Mouse (Mus musculus): Measurements from ENCODE around the gene Castor1. TPM values are rescaled to one million over a fixed set of nuclear protein-coding genes. Genes with fewer than 3 reads are reported as not detected.
"Not testable (repeated sequence)": the region's sequence is repeated elsewhere in the genome, so short reads cannot be mapped to it uniquely, and the experiment has no call there.

Castor1 gene
- total RNA-seq (2021): 1 to 10 TPM; 4.0 to 4.6 TPM
- long read RNA-seq, experiment 1, partial matches to known transcripts: 1 of 6 reads
- long read RNA-seq, experiment 1, other reads (novel, unspliced or antisense): 2 of 6 reads
- long read RNA-seq, experiment 2, partial matches to known transcripts: 0 of 3 reads
- long read RNA-seq, experiment 2, other reads (novel, unspliced or antisense): 0 of 3 reads

GRCm38 (mm10) chr11:4217914-4218629, at the start of gene Castor1:
Castor1 (plus strand) TSS chr11:4218225.
- DNase-seq: peak; percentile 95

- peak in 1 of 2 experiments; percentile 69 for DNase-seq
Measured at GRCm38 (mm10) chr11:4174586-4174985, 43.4 kb upstream of the Castor1 start.

DNA sequence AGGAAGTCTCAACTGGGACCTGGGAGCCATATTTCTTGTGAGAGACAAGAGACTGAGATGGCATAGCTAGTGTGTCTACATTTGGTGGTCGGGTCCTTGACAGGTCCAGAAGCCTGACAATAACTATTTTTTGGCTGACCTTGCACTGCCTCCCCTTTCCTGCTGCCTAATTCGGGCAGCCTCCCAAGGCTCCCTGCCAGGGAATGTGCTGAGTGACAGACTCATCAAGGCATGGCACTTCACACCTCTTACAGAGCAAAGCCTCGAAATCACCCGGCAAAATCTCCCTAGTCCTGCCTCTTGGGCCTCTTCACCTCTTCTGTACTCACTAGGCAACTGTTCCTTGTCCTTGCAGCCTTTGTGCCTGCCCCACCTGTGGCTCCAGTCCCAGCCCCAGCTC, 40.3 kb upstream of the Castor1 start:
- no peak for DNase-seq

- DNase-seq: peak; percentile 36 to 41
Measured at GRCm38 (mm10) chr11:4182061-4182460, 36.0 kb upstream of the Castor1 start.

- DNase-seq: peak in 1 of 2 experiments; percentile 47
Measured at GRCm38 (mm10) chr11:4183511-4183910, 34.5 kb upstream of the Castor1 start.

GRCm38 (mm10) chr11:4184251-4184952, 33.6 kb upstream of the Castor1 start:
- DNase-seq: peak in 1 of 2 experiments; percentile 32

DNA sequence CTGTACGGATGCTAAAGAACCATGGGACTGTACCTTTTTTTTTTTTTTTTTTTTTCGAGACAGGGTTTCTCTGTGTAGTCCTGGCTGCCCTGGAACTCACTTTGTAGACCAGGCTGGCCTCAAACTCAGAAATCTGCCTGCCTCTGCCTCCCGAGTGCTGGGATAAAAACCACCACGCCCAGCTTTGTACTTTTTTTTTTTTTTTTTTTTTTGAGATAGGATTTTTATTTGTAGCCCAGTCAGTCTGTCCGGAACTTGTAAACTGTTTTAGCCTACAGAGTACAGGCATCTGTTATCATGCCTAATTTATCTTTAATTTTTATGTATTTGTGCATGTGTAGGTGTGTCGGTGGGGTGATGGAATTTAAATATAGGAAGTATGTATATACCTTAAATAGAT, 32.5 kb upstream of the Castor1 start:
- DNase-seq: not testable (repeated sequence)

- peak; percentile 99 to 100 for DNase-seq
Measured at GRCm38 (mm10) chr11:4186486-4187317, 31.3 kb upstream of the Castor1 start, which contains the start of gene Tbc1d10a. Tbc1d10a (plus strand) TSS chr11:4186789.

DNA sequence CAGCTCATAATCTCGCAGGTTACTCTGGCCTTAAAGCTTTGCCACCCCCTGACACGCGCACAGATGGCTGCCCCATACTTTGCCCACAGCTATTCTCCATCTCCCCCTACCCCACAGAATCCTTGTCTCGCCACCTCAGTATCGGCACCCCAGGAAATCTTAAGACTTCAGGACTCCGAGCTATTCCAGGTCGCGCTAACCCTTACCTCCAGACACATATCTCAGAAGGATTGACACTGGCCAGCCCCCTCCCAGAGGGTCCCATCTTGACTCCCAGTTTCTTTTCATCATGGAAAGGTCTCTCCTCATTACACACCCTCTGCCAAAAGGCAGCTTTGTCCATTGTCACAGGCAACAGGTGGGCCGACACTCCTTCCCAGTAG, 30.7 kb upstream of the Castor1 start:
- DNase-seq: no peak

DNA sequence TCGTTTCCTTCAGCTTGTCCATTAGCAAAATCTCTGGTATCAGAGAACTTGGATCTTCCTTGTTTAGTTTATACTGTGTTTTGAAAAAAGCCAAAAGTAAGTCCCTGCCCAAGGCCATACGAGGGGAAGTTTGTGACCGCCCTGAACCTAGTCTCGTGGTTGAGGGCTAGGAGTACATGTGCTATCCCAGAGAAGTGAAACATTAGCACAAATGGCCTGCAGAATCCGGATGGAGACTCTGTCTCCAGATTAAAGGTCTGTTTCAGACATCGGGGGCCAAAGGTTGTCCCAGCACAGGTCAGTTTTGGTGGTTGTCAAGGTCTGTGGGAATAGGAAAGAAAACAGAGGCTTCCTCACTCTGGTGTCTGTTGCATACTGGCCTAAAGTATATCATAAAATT, 28.8 kb upstream of the Castor1 start:
- DNase-seq: no peak

GRCm38 (mm10) chr11:4190677-4191076, 27.3 kb upstream of the Castor1 start:
- peak in 1 of 2 experiments; percentile 34 for DNase-seq

GRCm38 (mm10) chr11:4192757-4193156, 25.3 kb upstream of the Castor1 start:
- DNase-seq: no peak

- DNase-seq: no peak
Measured at GRCm38 (mm10) chr11:4193420-4193819, 24.6 kb upstream of the Castor1 start.

- no peak for DNase-seq
Measured at GRCm38 (mm10) chr11:4195597-4196031, 22.4 kb upstream of the Castor1 start.

DNA sequence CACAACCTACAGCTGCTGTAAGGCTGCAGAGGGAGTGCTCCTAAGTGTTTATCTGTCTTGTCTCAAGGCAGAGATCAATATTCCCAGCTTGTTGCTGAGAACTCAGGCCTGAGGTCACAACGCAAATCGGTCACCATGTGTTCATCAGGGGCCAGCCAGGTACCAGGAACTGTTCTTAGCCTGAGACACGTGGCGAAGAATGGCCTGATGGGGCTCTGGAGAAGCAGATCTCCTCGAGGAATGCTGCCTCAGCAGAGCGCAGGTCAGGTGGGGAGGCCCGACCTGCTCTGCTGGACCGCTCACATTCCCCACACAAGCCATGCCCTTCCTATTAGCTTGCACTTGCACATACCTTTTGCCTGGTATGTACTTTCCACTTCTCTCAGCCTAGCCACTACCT, 21.4 kb upstream of the Castor1 start:
- DNase-seq: no peak

DNA sequence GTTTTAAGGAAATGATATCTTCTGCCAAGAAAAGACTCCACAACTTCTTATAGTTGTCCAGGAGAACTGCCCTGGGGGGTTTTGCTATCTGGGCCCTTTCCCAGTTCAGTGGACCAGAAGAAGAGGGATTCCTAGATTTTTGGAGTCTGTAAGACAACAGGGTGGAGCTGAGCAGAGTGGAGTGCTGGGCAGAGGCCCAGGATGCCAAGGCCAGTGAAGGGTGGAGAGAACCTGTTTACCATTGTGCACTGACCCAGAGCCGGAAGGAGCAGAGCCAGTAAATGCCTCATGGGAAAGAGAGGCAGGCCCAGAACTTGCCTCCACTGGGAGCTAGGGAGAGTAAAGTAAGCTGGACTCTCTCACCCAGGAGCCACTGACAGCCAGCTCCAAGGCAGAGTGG, 20.3 kb upstream of the Castor1 start:
- peak; percentile 60 to 69 for DNase-seq

DNA sequence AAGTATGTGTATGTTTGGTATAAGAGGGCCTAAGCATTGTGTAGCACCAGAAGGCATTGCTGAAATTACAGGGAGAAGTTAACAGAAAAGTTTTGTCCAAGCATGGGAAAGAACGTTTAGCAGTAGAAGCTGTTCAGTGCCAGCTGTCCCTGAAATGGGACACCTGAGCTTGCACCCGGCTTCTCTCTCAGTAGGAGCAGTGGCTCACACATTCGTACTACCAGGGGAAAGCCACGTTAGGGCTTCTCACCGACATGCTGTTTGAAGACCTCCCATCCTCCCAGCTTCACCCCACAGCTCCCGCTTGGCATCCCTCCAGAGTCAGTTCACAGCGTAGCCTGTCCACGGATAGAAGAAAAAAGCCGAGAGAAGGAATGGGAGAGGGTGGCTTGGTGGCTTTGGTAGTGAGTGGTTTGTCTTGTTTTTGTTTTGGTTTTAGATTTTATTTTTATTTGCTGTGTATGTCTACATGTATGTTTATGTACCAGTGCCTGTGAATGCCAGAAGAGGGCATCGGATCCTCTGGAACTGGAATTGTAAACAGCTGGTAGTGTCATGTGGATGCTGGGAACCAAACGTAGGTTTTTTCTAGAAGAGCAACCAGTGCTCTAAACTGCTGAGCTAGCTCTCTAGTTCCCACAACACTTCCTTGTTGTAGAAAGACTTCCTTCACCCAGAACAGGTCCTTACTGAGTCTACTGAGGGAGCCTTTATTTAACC, 15.9 kb upstream of the Castor1 start:
- DNase-seq: no peak

GRCm38 (mm10) chr11:4202995-4203704, 14.9 kb upstream of the Castor1 start:
- DNase-seq: no peak

GRCm38 (mm10) chr11:4203705-4204074, 14.3 kb upstream of the Castor1 start:
- DNase-seq: peak; percentile 74 to 81

- DNase-seq: no peak
Measured at GRCm38 (mm10) chr11:4205097-4205655, 12.8 kb upstream of the Castor1 start.

DNA sequence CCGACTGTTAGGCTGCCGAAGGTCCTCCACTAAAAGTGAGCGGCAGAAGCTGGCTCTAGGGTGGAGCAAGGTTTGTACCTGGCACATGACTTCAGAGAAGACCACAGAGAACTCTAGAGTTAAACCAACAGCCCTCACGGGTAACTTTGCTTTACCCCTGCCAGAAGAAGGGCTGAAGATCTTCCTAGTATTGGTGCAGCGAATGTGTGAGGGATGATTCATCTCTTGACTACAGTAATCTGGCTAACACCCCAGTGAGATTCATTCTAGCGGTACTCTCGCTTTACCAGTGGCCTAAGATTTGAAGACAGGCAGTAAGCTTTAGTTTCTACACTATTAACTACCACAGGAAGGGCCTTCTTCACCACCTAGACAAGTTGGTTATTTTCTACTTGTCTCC, 12.1 kb upstream of the Castor1 start:
- no peak for DNase-seq

Data from adrenal gland, postnatal 36 days (tissue).